Mouse (Mus musculus): ENCODE data around the gene 4930505A04Rik.

- TF ChIP-seq CTCF (IDR thresholded peaks at IDR 0.05; ENCODE audit: control insufficient read depth, insufficient read depth, insufficient replicate concordance, low read depth, low read length) (no peak), POLR2A (IDR thresholded peaks at IDR 0.05; ENCODE audit: control insufficient read depth, low read depth, low read length) (no peak)
Measured at GRCm38 (mm10) chr11:30383076-30383475, 88.6 kb downstream of the 4930505A04Rik start.

Measured in testis, adult 2 months (tissue).